Mouse (Mus musculus): ENCODE data around the gene Gabrr3.
A peak's percentile ranks its signal among the peaks of the same experiment; 100 is the strongest.
"Not testable (repeated sequence)": the region's sequence is repeated elsewhere in the genome, so short reads cannot be mapped to it uniquely, and the experiment has no call there.

Gabrr3 gene

DNA sequence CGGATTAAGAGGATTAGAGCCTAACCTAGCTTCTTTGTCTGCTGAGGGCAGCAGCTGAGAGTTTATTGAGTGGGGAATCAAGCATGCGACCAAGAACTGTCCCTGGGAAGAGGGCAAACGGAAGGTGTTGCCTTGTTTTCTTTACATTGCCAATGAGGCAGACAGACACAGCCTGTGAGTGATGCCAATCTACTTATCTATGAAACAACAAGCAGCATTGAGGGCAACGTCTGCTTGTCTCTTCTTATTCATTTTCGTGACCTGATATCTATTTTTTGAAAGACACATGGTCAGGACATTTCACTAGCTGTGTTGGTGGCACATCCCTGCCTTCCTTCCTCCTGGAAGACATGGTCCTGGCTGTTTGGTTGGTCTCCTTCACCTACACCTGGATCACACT lies at the start of gene Gabrr3:
Gene Gabrr3 (plus strand): TSS at position 301 of the 400 bp plus-strand sequence.
- no peak for DNase-seq

GRCm38 (mm10) chr16:59363893-59364292 lies 43.2 kb upstream of the Gabrr3 start, which contains the start of gene Olfr209:
Gene Olfr209 (minus strand): TSS chr16:59363993.
- DNase-seq, result no peak

- no peak for DNase-seq
These were observed 13.8 kb upstream of the Gabrr3 start for GRCm38 (mm10) chr16:59393300-59393699.

DNA sequence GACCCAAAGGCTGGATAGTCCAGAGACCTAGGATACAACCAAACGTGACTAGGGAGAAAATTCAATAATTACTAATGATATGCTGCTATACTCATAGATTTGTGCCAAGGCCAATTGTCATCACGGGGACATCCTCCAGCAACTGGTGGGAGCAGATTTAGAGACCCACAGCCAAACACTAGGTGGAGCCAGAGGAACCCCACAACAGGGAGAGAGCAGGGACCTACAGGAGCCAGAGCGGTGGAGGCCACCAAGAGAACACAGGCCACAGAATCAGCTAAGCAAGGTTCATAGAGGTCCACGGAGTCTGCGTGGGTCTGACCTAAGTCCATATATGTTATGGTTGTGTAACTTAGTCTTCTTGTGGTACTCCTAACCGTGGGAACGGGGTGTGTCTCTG lies 6.0 kb upstream of the Gabrr3 start:
- no peak for DNase-seq

DNA sequence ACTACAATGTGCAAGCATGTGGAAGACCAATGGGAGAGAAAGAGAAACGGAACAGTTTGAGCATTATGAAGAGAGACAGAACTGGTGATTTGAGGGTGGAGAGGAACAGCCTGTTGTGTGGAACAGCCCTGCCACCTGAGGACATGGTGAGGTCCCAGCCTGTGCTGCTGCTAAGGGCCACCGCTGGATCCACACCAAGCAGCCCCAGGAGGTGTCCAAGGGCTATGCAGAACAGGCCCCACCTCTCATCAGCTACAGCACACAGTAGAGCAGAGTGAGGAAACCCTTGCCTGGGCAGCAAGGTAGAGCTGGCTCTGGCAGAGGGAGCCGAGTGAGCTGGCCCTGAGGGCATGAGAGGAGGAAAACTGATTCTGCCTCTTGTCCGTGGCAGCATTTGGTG lies 5.1 kb upstream of the Gabrr3 start:
- DNase-seq, result no peak

- peak; percentile 4 for DNase-seq
These were observed 3.4 kb upstream of the Gabrr3 start for GRCm38 (mm10) chr16:59403684-59404083.

DNA sequence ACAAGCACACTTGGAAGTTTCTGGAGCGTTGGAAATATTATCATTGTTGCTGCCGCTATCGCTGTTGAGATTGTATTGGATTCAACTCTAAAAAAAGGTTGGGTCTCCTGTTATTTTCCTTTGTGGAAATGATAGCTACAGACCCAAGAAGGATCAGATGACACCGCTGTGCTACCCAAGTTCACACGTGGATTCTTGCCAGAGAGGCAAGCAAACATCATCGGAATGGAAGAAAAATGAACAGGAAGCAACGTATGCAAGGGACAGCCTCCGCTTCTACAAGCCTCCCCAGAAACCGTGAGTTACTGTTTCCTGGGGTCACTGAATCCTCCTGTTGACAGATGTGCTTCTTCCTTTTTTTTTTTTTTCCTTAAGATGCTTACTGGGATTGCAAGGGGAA lies 2.3 kb upstream of the Gabrr3 start:
- DNase-seq, result no peak

GRCm38 (mm10) chr16:59409341-59409748 lies 2.2 kb downstream of the Gabrr3 start:
- no peak for DNase-seq

- no peak for DNase-seq
These were observed 2.7 kb downstream of the Gabrr3 start for GRCm38 (mm10) chr16:59409800-59410199.

DNA sequence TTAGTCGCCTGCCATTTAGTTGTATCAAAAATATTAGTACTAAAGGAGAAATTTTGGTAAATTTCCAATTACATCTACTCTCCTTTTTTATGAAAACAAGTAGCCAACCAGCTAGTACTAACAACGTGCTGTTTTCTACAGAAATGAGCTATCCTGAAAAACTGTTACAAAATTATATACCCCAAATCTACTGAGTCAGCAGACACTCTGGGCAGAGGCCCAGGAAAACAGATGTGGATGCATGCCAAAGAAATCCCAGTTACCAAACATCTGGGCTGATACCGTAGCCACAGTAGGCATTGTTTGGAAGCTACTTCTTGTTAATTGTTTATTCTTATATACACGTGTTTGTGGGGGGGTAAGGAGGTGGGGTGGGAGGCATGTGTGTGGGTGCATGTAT lies 6.3 kb downstream of the Gabrr3 start:
- DNase-seq, result no peak

DNA sequence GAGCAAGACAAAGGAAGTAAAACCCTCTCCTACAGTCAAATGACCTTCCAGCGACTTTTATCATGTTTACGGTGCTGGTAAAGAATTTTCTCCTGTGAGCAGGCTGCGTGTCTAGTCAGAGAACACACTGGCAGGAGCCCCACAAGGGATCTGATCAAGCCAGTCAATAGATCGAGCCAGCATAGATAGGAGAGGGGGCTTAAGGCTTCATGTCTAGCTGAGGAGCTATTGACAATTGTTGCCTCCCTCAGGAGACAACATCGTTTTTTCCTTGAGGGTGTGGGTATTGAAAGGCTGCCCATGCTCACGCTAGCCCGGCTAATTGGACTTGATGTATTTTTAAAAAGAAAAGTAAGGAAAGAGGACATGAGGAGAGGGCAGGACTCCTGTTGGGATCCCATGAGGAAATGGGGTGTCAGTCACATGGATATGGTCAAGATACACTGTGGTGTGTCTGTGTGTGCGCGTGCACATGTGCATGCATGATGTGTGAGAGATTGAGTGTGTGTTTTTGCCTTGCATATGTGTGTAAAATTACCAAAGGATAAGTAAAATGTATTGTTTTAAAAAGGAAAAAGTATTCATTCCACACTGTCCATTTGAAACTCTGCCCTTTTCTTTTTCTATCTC lies 13.2 kb downstream of the Gabrr3 start:
- DNase-seq, result no peak

DNA sequence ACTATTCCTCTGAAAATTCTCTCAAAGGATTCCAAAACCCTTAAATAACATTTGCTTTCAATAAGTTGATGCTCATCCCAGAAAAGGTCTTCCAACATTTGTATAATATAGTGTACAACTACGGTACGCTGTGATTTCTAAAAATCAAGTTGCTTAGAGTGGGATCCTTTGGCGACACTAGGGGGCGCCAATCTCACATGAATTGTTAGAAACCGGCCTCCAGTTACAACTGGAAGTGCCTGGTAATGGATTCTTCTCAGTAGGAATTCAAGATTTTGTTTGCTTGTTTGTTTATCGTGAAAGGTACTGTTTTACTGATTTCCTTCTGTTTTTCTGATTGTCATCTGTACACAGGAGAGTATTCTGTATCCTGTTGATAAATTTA lies 13.7 kb downstream of the Gabrr3 start:
- DNase-seq, result peak; percentile 81

- no peak for DNase-seq
These were observed 14.6 kb downstream of the Gabrr3 start for GRCm38 (mm10) chr16:59421571-59422345.

DNA sequence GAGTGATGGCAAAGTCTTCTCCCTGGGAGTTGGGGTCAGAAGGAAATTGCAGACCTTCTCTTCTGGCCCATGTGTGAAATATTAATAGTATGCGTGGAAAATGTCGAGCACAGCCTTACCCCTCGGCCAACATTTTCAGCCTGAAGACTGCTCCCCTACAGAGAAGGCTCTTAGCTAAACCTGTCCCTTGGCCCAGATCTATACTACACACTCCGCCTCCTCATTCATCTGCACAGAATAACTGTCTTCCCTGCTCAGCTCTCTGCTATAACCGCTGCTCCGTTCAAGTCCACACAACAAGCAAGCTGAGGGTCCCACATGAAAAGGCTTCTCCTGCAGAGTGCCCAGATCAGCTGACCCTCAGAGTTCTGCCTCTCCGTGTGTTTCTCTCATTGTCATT lies 20.8 kb downstream of the Gabrr3 start:
- no peak for DNase-seq

DNA sequence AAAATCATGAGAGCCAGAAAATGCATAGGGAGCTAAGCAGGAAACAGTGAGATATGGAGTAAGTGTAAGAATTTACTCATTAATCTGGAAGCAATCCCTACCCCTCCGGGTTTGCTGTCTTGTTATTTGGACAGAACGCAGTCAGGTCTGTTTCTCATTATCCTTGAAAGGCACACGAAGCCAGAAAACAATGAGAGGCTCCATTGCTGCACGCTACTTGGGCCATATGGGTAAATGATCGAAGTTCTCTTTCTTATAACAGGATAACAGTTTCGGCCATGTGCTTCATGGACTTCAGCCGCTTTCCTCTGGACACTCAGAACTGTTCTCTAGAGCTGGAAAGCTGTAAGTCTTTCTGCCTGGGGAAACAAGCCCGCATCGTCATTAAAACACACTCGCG lies 26.0 kb downstream of the Gabrr3 start:
- DNase-seq, result no peak

DNA sequence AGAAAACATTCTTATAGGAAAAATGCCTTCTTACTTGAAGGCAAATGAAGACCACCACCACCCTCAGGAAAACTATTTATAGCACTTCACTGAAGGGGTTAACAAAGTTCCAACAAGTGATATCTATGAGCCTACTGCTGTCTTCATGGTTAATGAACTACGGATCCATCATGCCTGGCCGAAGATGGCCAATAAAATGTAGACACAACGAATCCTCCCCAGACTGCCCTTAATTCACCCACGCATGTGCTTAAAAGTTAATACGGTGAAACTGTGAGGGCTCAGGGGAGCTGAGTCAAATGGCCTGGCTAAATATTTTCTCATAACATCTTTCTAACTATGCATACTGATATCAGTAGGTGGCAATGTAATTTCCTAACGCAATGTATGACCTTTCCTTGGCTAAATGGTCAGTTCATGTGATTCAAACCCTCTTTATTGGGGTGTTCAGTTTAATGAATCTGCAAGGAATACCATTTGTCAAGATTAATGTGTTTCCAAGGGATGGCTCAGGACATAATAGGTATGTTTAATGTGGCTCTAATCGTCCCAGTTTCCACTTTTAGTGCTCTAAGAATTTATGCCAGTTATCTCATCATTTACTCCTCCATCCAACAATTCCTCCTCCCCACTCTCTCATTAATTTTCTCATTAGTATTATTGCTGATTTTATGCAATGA lies 37.9 kb downstream of the Gabrr3 start:
- DNase-seq, result no peak

GRCm38 (mm10) chr16:59448181-59448580 lies 41.0 kb downstream of the Gabrr3 start:
- DNase-seq, result no peak

DNA sequence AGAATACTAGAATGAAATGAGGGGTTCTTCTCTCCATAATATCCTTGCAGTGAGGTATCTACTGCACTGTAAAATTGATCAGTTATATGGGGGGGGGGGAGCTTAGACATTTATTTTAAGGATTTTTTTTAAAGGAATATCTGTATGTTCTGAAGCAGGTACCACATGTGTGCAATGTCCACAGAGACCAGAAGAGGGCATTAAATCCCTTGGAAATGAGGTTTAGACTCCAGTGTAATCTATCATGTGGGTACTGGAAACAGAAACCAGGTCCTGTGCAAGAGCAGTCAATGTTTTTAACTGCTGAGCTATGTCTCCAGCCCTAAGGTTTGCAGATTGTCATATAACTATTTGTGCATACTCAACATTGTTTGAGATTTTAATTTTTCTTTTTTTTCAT lies 42.0 kb downstream of the Gabrr3 start:
- no peak for DNase-seq

DNA sequence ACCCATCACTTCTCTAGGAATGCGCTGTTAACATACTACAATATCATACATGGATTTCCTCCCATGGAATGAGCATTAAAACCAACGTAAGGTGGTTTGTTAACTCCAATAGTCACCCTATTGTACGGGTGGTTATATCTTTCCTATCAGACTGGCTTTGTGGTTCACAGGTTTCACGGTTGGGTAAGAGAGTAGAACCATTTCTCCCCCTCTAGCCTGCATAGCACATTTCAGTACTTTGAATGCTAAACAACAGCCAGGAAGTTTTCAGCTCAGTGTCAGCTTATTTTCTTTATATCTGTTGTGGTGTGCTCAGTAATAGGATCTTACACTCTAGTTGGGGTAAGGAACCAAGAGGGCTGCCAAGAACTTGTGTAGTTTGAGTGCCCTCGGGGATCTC lies 44.7 kb downstream of the Gabrr3 start:
- no peak for DNase-seq

- not testable (repeated sequence) for DNase-seq
These were observed 52.2 kb downstream of the Gabrr3 start for GRCm38 (mm10) chr16:59459259-59459861.

DNA sequence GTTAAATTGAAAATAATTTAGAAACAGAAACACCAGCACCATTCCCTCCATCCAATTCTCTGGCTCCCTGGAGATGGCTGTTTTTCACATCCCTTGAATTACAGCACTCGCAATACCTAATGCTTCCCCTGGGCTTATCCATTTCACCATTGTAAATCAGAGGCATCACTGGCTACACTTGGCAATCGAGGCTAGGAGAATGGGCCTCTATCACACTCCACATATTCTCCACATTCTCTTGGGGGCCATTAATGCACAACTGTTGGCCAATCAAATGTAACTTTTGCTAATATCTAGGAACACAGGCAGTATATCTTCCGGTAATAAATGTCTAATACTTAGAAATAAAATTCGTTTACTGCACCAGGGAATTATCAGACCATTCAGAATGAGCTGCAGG lies 56.4 kb downstream of the Gabrr3 start:
- no peak for DNase-seq

GRCm38 (mm10) chr16:59463973-59464372 lies 56.8 kb downstream of the Gabrr3 start:
- no peak for DNase-seq

DNA sequence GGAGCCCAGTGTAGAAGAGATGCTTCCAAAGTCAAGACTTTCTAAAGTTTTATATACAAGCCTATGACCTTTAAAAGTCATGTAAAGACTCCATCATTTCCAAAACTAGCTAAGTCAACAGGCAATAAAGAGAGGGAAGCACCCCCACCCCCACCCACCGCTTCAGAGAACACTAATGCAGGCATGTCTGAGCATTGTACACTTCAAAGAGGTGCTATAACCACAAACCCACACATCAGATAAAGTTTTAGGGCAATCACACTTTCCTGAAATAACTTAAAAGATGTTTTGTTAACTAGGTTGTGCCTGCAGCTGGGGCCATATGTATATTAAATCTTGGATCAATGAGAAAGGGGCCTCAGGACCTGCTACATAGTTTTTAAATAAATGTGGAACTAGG lies 62.7 kb downstream of the Gabrr3 start:
- DNase-seq, result no peak

Data from lung, postnatal 14 days (tissue).